Mouse (Mus musculus): ENCODE data around the gene Ntm. TPM values are rescaled to one million over a fixed set of nuclear protein-coding genes. Genes with fewer than 3 reads are reported as not detected.

Ntm gene
- polyA plus RNA-seq (2015; fragmentation: Nextera tagmentation; extraction: Ambion mirVana) = 26.5 and 30.4 TPM in 2 replicates

GRCm38 (mm10) chr9:29962978-29963377 lies at the start of gene Ntm:
Gene Ntm (minus strand): TSS chr9:29963141.
- peaks cover 15% of the 10 kb centered on the region for H3K4me1 ChIP-seq (replicated peaks)
- H3K36me3 ChIP-seq = no peaks in the 10 kb centered on the region
- no peak within 1 kb of the TSS for H3K27ac ChIP-seq
- no peaks in the 10 kb centered on the region for H3K9me3 ChIP-seq (replicated peaks)
- H3K27me3 ChIP-seq = peaks cover 31% of the 10 kb centered on the region
- 17% methylated on average over 8 of the region's 8 CpGs for WGBS
- peak within 1 kb of the TSS; percentile 50 for H3K4me3 ChIP-seq
- ATAC-seq (replicated peaks; ENCODE audit: insufficient number of reproducible peaks, insufficient read depth, low FRiP score, low read depth) = no peak
- H3K4me2 ChIP-seq = peak within 1 kb of the TSS; percentile 83
- H3K9ac ChIP-seq = peak within 1 kb of the TSS; percentile 25; the same call in 1 of the 2 replicates

GRCm38 (mm10) chr9:30005701-30006100 lies 42.8 kb upstream of the Ntm start:
- WGBS = 70% methylated on average over 8 of the region's 8 CpGs
- H3K9ac ChIP-seq = no peak overlapping the region
- H3K27ac ChIP-seq = no peak overlapping the region
- H3K9me3 ChIP-seq (replicated peaks) = no peaks in the 10 kb centered on the region
- no peak for ATAC-seq (replicated peaks; ENCODE audit: insufficient number of reproducible peaks, insufficient read depth, low FRiP score, low read depth)
- no peak overlapping the region for H3K4me3 ChIP-seq
- no peak overlapping the region for H3K4me2 ChIP-seq
- no peaks in the 10 kb centered on the region for H3K4me1 ChIP-seq (replicated peaks)
- H3K36me3 ChIP-seq = no peaks in the 10 kb centered on the region
- 0 out of 2 replicates have a peak, but pooled peaks cover 3% of the 10 kb centered on the region for H3K27me3 ChIP-seq

- no peak overlapping the region for H3K9ac ChIP-seq
- H3K36me3 ChIP-seq = no peaks in the 10 kb centered on the region
- H3K4me1 ChIP-seq (replicated peaks) = no peaks in the 10 kb centered on the region
- 0 out of 2 replicates have a peak, but pooled peaks cover 3% of the 10 kb centered on the region for H3K27me3 ChIP-seq
- H3K9me3 ChIP-seq (replicated peaks) = no peaks in the 10 kb centered on the region
- no peak overlapping the region for H3K27ac ChIP-seq
- H3K4me2 ChIP-seq = no peak overlapping the region
- ATAC-seq (replicated peaks; ENCODE audit: insufficient number of reproducible peaks, insufficient read depth, low FRiP score, low read depth) = no peak
- H3K4me3 ChIP-seq = no peak overlapping the region
- WGBS = 27% methylated on average over 3 of the region's 3 CpGs
Observed at GRCm38 (mm10) chr9:30003612-30004011, 40.7 kb upstream of the Ntm start.

GRCm38 (mm10) chr9:29981177-29981915 lies 18.4 kb upstream of the Ntm start:
- Histone ChIP-seq H3K27me3 (no peaks in the 10 kb centered on the region), H3K9ac (no peak overlapping the region), H3K9me3 (replicated peaks) (no peaks in the 10 kb centered on the region), H3K27ac (no peak overlapping the region), H3K36me3 (no peaks in the 10 kb centered on the region), H3K4me2 (no peak overlapping the region), H3K4me3 (no peak overlapping the region), H3K4me1 (replicated peaks) (no peaks in the 10 kb centered on the region)
- no peak for ATAC-seq (replicated peaks; ENCODE audit: insufficient number of reproducible peaks, insufficient read depth, low FRiP score, low read depth)
- 64% methylated on average over 5 of the region's 5 CpGs for WGBS

- H3K9ac ChIP-seq = peak overlapping the region; percentile 25; the same call in 1 of the 2 replicates
- peaks cover 15% of the 10 kb centered on the region for H3K4me1 ChIP-seq (replicated peaks)
- 1% methylated on average over 38 of the region's 38 CpGs for WGBS
- no peak overlapping the region for H3K27ac ChIP-seq
- peaks cover 31% of the 10 kb centered on the region for H3K27me3 ChIP-seq
- H3K9me3 ChIP-seq (replicated peaks) = no peaks in the 10 kb centered on the region
- H3K4me3 ChIP-seq = peak overlapping the region; percentile 50
- ATAC-seq (replicated peaks; ENCODE audit: insufficient number of reproducible peaks, insufficient read depth, low FRiP score, low read depth) = no peak
- H3K36me3 ChIP-seq = no peaks in the 10 kb centered on the region
- peak overlapping the region; percentile 83 for H3K4me2 ChIP-seq
Observed at GRCm38 (mm10) chr9:29961954-29962867, 730 bp downstream of the Ntm start.

- Histone ChIP-seq H3K4me2 (peak overlapping the region; percentile 83), H3K9ac (no peak overlapping the region)
- 40% methylated on average over 2 of the region's 2 CpGs for WGBS
Observed at GRCm38 (mm10) chr9:29961512-29961911, 1.4 kb downstream of the Ntm start.

GRCm38 (mm10) chr9:29960741-29961140 lies 2.2 kb downstream of the Ntm start:
- H3K4me2 ChIP-seq = no peak overlapping the region
- no peak overlapping the region for H3K27ac ChIP-seq
- no peaks in the 10 kb centered on the region for H3K9me3 ChIP-seq (replicated peaks)
- WGBS = 76% methylated on average over 5 of the region's 5 CpGs
- peaks cover 33% of the 10 kb centered on the region for H3K27me3 ChIP-seq
- H3K9ac ChIP-seq = no peak overlapping the region
- ATAC-seq (replicated peaks; ENCODE audit: insufficient number of reproducible peaks, insufficient read depth, low FRiP score, low read depth) = no peak
- no peak overlapping the region for H3K4me3 ChIP-seq
- peaks cover 15% of the 10 kb centered on the region for H3K4me1 ChIP-seq (replicated peaks)
- no peaks in the 10 kb centered on the region for H3K36me3 ChIP-seq

More at GRCm38 (mm10) chr9:29961512-29961911, 1.4 kb downstream of the Ntm start:
- no peak for ATAC-seq (replicated peaks; ENCODE audit: insufficient number of reproducible peaks, insufficient read depth, low FRiP score, low read depth)
- Histone ChIP-seq H3K9me3 (replicated peaks) (no peaks in the 10 kb centered on the region), H3K4me1 (replicated peaks) (peaks cover 15% of the 10 kb centered on the region), H3K27me3 (peaks cover 31% of the 10 kb centered on the region), H3K4me3 (peak overlapping the region; percentile 50), H3K27ac (no peak overlapping the region), H3K36me3 (no peaks in the 10 kb centered on the region)

GRCm38 (mm10) chr9:29960236-29960635 lies 2.7 kb downstream of the Ntm start:
- ATAC-seq (replicated peaks; ENCODE audit: insufficient number of reproducible peaks, insufficient read depth, low FRiP score, low read depth) = no peak
- no peaks in the 10 kb centered on the region for H3K36me3 ChIP-seq
- H3K9ac ChIP-seq = no peak overlapping the region
- no peaks in the 10 kb centered on the region for H3K9me3 ChIP-seq (replicated peaks)
- H3K4me2 ChIP-seq = no peak overlapping the region
- WGBS = 48% methylated on average over 3 of the region's 3 CpGs
- H3K4me1 ChIP-seq (replicated peaks) = peaks cover 15% of the 10 kb centered on the region
- H3K4me3 ChIP-seq = no peak overlapping the region
- no peak overlapping the region for H3K27ac ChIP-seq
- H3K27me3 ChIP-seq = peaks cover 34% of the 10 kb centered on the region

GRCm38 (mm10) chr9:29956936-29957335 lies 6.0 kb downstream of the Ntm start:
- Histone ChIP-seq H3K4me2 (no peak overlapping the region), H3K27me3 (peaks cover 26% of the 10 kb centered on the region), H3K4me1 (replicated peaks) (no peaks in the 10 kb centered on the region; the same call in 1 of the 2 replicates), H3K4me3 (no peak overlapping the region), H3K9ac (no peak overlapping the region), H3K9me3 (replicated peaks) (no peaks in the 10 kb centered on the region), H3K27ac (no peak overlapping the region), H3K36me3 (no peaks in the 10 kb centered on the region)
- WGBS = 52% methylated on average over 5 of the region's 5 CpGs
- no peak for ATAC-seq (replicated peaks; ENCODE audit: insufficient number of reproducible peaks, insufficient read depth, low FRiP score, low read depth)

GRCm38 (mm10) chr9:29954031-29954430 lies 8.9 kb downstream of the Ntm start:
- 62% methylated on average over 6 of the region's 6 CpGs for WGBS
- H3K4me2 ChIP-seq = no peak overlapping the region
- no peaks in the 10 kb centered on the region for H3K9me3 ChIP-seq (replicated peaks)
- H3K27me3 ChIP-seq = 0 out of 2 replicates have a peak, but pooled peaks cover 2% of the 10 kb centered on the region
- no peaks in the 10 kb centered on the region for H3K4me1 ChIP-seq (replicated peaks)
- H3K36me3 ChIP-seq = no peaks in the 10 kb centered on the region
- H3K9ac ChIP-seq = no peak overlapping the region
- no peak for ATAC-seq (replicated peaks; ENCODE audit: insufficient number of reproducible peaks, insufficient read depth, low FRiP score, low read depth)
- no peak overlapping the region for H3K27ac ChIP-seq
- H3K4me3 ChIP-seq = no peak overlapping the region

GRCm38 (mm10) chr9:29949041-29949440 lies 13.9 kb downstream of the Ntm start:
- WGBS = 88% methylated on average over 3 of the region's 3 CpGs
- Histone ChIP-seq H3K27ac (no peak overlapping the region), H3K36me3 (no peaks in the 10 kb centered on the region), H3K9ac (no peak overlapping the region), H3K4me3 (no peak overlapping the region), H3K9me3 (replicated peaks) (no peaks in the 10 kb centered on the region), H3K27me3 (no peaks in the 10 kb centered on the region), H3K4me1 (replicated peaks) (no peaks in the 10 kb centered on the region), H3K4me2 (no peak overlapping the region)
- ATAC-seq (replicated peaks; ENCODE audit: insufficient number of reproducible peaks, insufficient read depth, low FRiP score, low read depth) = no peak

All from heart, embryonic 15.5 days (tissue).